Mouse (Mus musculus): ENCODE data around the gene Tfdp2. TPM values are rescaled to one million over a fixed set of nuclear protein-coding genes. Genes with fewer than 3 reads are reported as not detected.

Gene Tfdp2
- polyA plus RNA-seq, 2 experiments: 15.5 to 33.0 TPM

GRCm38 (mm10) chr9:96267559-96267948 is 71.5 kb downstream of the Tfdp2 start:
- H3K4me2 ChIP-seq (replicated peaks; ENCODE audit: low read depth, low read length, severe bottlenecking): no peak overlapping the region
- 79% methylated on average over 1 of the region's 1 CpGs for WGBS
- no peaks in the 10 kb centered on the region for H3K36me3 ChIP-seq (ENCODE audit: control insufficient read depth, insufficient read depth, low read length)
- no peak for TF ChIP-seq POLR2A (IDR thresholded peaks at IDR 0.05; ENCODE audit: borderline replicate concordance, extremely low read depth, insufficient read depth, insufficient read length)
- H3K9ac ChIP-seq (ENCODE audit: low read depth, low read length, severe bottlenecking): no peak overlapping the region
- no peaks in the 10 kb centered on the region for H3K4me1 ChIP-seq (ENCODE audit: control insufficient read depth, insufficient read depth, low read length)
- DNase-seq (ENCODE audit: low spot score): no peak
- H3K4me3 ChIP-seq (replicated peaks; ENCODE audit: low read length): no peak overlapping the region
- no peaks in the 10 kb centered on the region for H3K27me3 ChIP-seq (ENCODE audit: control insufficient read depth, insufficient read depth, low read length)
- no peak for ATAC-seq (ENCODE audit: low FRiP score, low read depth)
- no peaks in the 10 kb centered on the region for H3K9me3 ChIP-seq (ENCODE audit: control insufficient read depth, low read length)
- no peak overlapping the region for H3K27ac ChIP-seq (replicated peaks; ENCODE audit: low read depth, low read length)

- H3K4me2 ChIP-seq (replicated peaks; ENCODE audit: low read depth, low read length, severe bottlenecking): no peak overlapping the region
- no peak overlapping the region for H3K9ac ChIP-seq (ENCODE audit: low read depth, low read length, severe bottlenecking)
- DNase-seq (ENCODE audit: low spot score) (no peak), ATAC-seq (ENCODE audit: low FRiP score, low read depth) (no peak)
- no peak overlapping the region for H3K27ac ChIP-seq (replicated peaks; ENCODE audit: low read depth, low read length)
- no peak overlapping the region for H3K4me3 ChIP-seq (replicated peaks; ENCODE audit: low read length)
- TF ChIP-seq POLR2A (IDR thresholded peaks at IDR 0.05; ENCODE audit: borderline replicate concordance, extremely low read depth, insufficient read depth, insufficient read length): no peak
- H3K4me1 ChIP-seq (ENCODE audit: control insufficient read depth, insufficient read depth, low read length): no peaks in the 10 kb centered on the region
- no peaks in the 10 kb centered on the region for H3K27me3 ChIP-seq (ENCODE audit: control insufficient read depth, insufficient read depth, low read length)
- no peaks in the 10 kb centered on the region for H3K36me3 ChIP-seq (ENCODE audit: control insufficient read depth, insufficient read depth, low read length)
- 83% methylated on average over 2 of the region's 2 CpGs for WGBS
- no peaks in the 10 kb centered on the region for H3K9me3 ChIP-seq (ENCODE audit: control insufficient read depth, low read length)
Measured at GRCm38 (mm10) chr9:96269726-96270125, 73.7 kb downstream of the Tfdp2 start.

- H3K9ac ChIP-seq (ENCODE audit: low read depth, low read length, severe bottlenecking): no peak overlapping the region
- no peak overlapping the region for H3K4me3 ChIP-seq (replicated peaks; ENCODE audit: low read length)
- H3K27ac ChIP-seq (replicated peaks; ENCODE audit: low read depth, low read length): no peak overlapping the region
- TF ChIP-seq POLR2A (IDR thresholded peaks at IDR 0.05; ENCODE audit: borderline replicate concordance, extremely low read depth, insufficient read depth, insufficient read length): no peak
- H3K4me2 ChIP-seq (replicated peaks; ENCODE audit: low read depth, low read length, severe bottlenecking): no peak overlapping the region
- ATAC-seq (ENCODE audit: low FRiP score, low read depth) (no peak), DNase-seq (ENCODE audit: low spot score) (no peak)
- H3K36me3 ChIP-seq (ENCODE audit: control insufficient read depth, insufficient read depth, low read length): 0 out of 2 replicates have a peak, but pooled peaks cover 3% of the 10 kb centered on the region
- no peaks in the 10 kb centered on the region for H3K9me3 ChIP-seq (ENCODE audit: control insufficient read depth, low read length)
- H3K27me3 ChIP-seq (ENCODE audit: control insufficient read depth, insufficient read depth, low read length): no peaks in the 10 kb centered on the region
- H3K4me1 ChIP-seq (ENCODE audit: control insufficient read depth, insufficient read depth, low read length): no peaks in the 10 kb centered on the region
Measured at GRCm38 (mm10) chr9:96275543-96275942, 79.5 kb downstream of the Tfdp2 start.

- Histone ChIP-seq H3K27ac (replicated peaks; ENCODE audit: low read depth, low read length) (no peak overlapping the region), H3K4me1 (ENCODE audit: control insufficient read depth, insufficient read depth, low read length) (no peaks in the 10 kb centered on the region), H3K4me2 (replicated peaks; ENCODE audit: low read depth, low read length, severe bottlenecking) (no peak overlapping the region), H3K9ac (ENCODE audit: low read depth, low read length, severe bottlenecking) (no peak overlapping the region), H3K4me3 (replicated peaks; ENCODE audit: low read length) (no peak overlapping the region), H3K9me3 (ENCODE audit: control insufficient read depth, low read length) (no peaks in the 10 kb centered on the region), H3K27me3 (ENCODE audit: control insufficient read depth, insufficient read depth, low read length) (no peaks in the 10 kb centered on the region), H3K36me3 (ENCODE audit: control insufficient read depth, insufficient read depth, low read length) (no peaks in the 10 kb centered on the region)
- 65% methylated on average over 3 of the region's 3 CpGs for WGBS
- DNase-seq (ENCODE audit: low spot score): no peak
- no peak for ATAC-seq (ENCODE audit: low FRiP score, low read depth)
- no peak for TF ChIP-seq POLR2A (IDR thresholded peaks at IDR 0.05; ENCODE audit: borderline replicate concordance, extremely low read depth, insufficient read depth, insufficient read length)
Measured at GRCm38 (mm10) chr9:96281497-96281896, 85.4 kb downstream of the Tfdp2 start.

GRCm38 (mm10) chr9:96282082-96282481 is 86.0 kb downstream of the Tfdp2 start:
- H3K4me3 ChIP-seq (replicated peaks; ENCODE audit: low read length): no peak overlapping the region
- peaks cover 5% of the 10 kb centered on the region for H3K36me3 ChIP-seq (ENCODE audit: control insufficient read depth, insufficient read depth, low read length)
- H3K27ac ChIP-seq (replicated peaks; ENCODE audit: low read depth, low read length): no peak overlapping the region
- H3K9me3 ChIP-seq (ENCODE audit: control insufficient read depth, low read length): no peaks in the 10 kb centered on the region
- no peak for DNase-seq (ENCODE audit: low spot score)
- H3K4me2 ChIP-seq (replicated peaks; ENCODE audit: low read depth, low read length, severe bottlenecking): no peak overlapping the region
- H3K9ac ChIP-seq (ENCODE audit: low read depth, low read length, severe bottlenecking): no peak overlapping the region
- WGBS: 92% methylated on average over 3 of the region's 3 CpGs
- TF ChIP-seq POLR2A (IDR thresholded peaks at IDR 0.05; ENCODE audit: borderline replicate concordance, extremely low read depth, insufficient read depth, insufficient read length): no peak
- ATAC-seq (ENCODE audit: low FRiP score, low read depth): no peak
- no peaks in the 10 kb centered on the region for H3K27me3 ChIP-seq (ENCODE audit: control insufficient read depth, insufficient read depth, low read length)
- H3K4me1 ChIP-seq (ENCODE audit: control insufficient read depth, insufficient read depth, low read length): no peaks in the 10 kb centered on the region

GRCm38 (mm10) chr9:96284916-96285315 is 88.8 kb downstream of the Tfdp2 start:
- no peak for TF ChIP-seq POLR2A (IDR thresholded peaks at IDR 0.05; ENCODE audit: borderline replicate concordance, extremely low read depth, insufficient read depth, insufficient read length)
- DNase-seq (ENCODE audit: low spot score) (peak; percentile 71), ATAC-seq (ENCODE audit: low FRiP score, low read depth) (no peak)
- H3K36me3 ChIP-seq (ENCODE audit: control insufficient read depth, insufficient read depth, low read length): peaks cover 11% of the 10 kb centered on the region
- no peak overlapping the region for H3K27ac ChIP-seq (replicated peaks; ENCODE audit: low read depth, low read length)
- no peaks in the 10 kb centered on the region for H3K27me3 ChIP-seq (ENCODE audit: control insufficient read depth, insufficient read depth, low read length)
- H3K9ac ChIP-seq (ENCODE audit: low read depth, low read length, severe bottlenecking): no peak overlapping the region
- H3K4me2 ChIP-seq (replicated peaks; ENCODE audit: low read depth, low read length, severe bottlenecking): no peak overlapping the region
- 17% methylated on average over 1 of the region's 1 CpGs for WGBS
- no peak overlapping the region for H3K4me3 ChIP-seq (replicated peaks; ENCODE audit: low read length)
- no peaks in the 10 kb centered on the region for H3K4me1 ChIP-seq (ENCODE audit: control insufficient read depth, insufficient read depth, low read length)
- no peaks in the 10 kb centered on the region for H3K9me3 ChIP-seq (ENCODE audit: control insufficient read depth, low read length)

Measured in limb, embryonic 14.5 days (tissue).